Mouse (Mus musculus): ENCODE measurements around the gene Mfsd12.

GRCm38 (mm10) chr10:81314201-81314600 is 43.1 kb upstream of the Mfsd12 start:
- TF ChIP-seq CTCF (IDR thresholded peaks at IDR 0.05; ENCODE audit: borderline replicate concordance, extremely low read depth, insufficient read depth, insufficient read length) (no peak), POLR2A (IDR thresholded peaks at IDR 0.05; ENCODE audit: borderline replicate concordance, extremely low read depth, insufficient read depth, insufficient read length, poor library complexity, severe bottlenecking) (no peak)

All from brain, embryonic 14.5 days (tissue).